Mouse (Mus musculus): ENCODE results near the gene St6galnac5. TPM values are rescaled to one million over a fixed set of nuclear protein-coding genes. Genes with fewer than 3 reads are reported as not detected.

Gene St6galnac5
- polyA plus RNA-seq, 1 experiment: 0.28 TPM

DNA sequence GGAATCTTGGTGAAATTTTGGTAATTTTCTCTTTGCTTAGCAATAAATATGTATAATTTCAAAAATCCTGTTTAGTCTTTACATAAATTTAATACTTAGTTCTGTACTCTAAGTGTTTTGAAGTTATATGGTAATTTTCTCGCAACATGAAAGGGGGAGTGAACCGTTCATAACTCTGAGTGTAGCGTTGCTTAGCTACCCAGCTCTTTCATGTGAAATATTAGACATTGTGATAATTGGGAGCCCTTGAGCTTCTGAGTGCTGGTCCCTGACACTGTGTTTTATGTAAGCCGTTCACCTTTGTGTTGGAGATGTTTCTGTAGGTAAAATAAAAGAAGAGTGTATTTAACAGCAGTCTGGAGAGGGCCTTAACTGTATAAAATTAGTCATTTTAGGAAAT, 202.2 kb downstream of the St6galnac5 start:
- Histone ChIP-seq H3K36me3 (ENCODE audit: control insufficient read depth, insufficient read depth, low read length) (no peaks in the 10 kb centered on the region), H3K4me1 (ENCODE audit: control insufficient read depth, insufficient read depth, insufficient read length, low read length) (no peaks in the 10 kb centered on the region), H3K27me3 (ENCODE audit: control insufficient read depth, insufficient read depth, low read length) (no peaks in the 10 kb centered on the region), H3K27ac (ENCODE audit: insufficient read depth, low read depth, low read length) (no peak overlapping the region), H3K4me3 (ENCODE audit: low read depth, low read length) (no peak overlapping the region)
- TF ChIP-seq CTCF (IDR thresholded peaks at IDR 0.05; ENCODE audit: extremely low read depth, insufficient read length, insufficient replicate concordance, low read depth, low read length): no peak
- TF ChIP-seq POLR2A (IDR thresholded peaks at IDR 0.05; ENCODE audit: low read depth, low read length): no peak
- WGBS: 91% methylated on average over 4 of the region's 4 CpGs

GRCm38 (mm10) chr3:152776872-152777540, 205.0 kb downstream of the St6galnac5 start:
- Histone ChIP-seq H3K4me1 (ENCODE audit: control insufficient read depth, insufficient read depth, insufficient read length, low read length) (no peaks in the 10 kb centered on the region), H3K27me3 (ENCODE audit: control insufficient read depth, insufficient read depth, low read length) (no peaks in the 10 kb centered on the region), H3K4me3 (ENCODE audit: low read depth, low read length) (no peak overlapping the region), H3K27ac (ENCODE audit: insufficient read depth, low read depth, low read length) (no peak overlapping the region), H3K36me3 (ENCODE audit: control insufficient read depth, insufficient read depth, low read length) (no peaks in the 10 kb centered on the region)
- no peak for TF ChIP-seq POLR2A (IDR thresholded peaks at IDR 0.05; ENCODE audit: low read depth, low read length)
- TF ChIP-seq CTCF (IDR thresholded peaks at IDR 0.05; ENCODE audit: extremely low read depth, insufficient read length, insufficient replicate concordance, low read depth, low read length): no peak
- WGBS: 81% methylated on average over 16 of the region's 16 CpGs

DNA sequence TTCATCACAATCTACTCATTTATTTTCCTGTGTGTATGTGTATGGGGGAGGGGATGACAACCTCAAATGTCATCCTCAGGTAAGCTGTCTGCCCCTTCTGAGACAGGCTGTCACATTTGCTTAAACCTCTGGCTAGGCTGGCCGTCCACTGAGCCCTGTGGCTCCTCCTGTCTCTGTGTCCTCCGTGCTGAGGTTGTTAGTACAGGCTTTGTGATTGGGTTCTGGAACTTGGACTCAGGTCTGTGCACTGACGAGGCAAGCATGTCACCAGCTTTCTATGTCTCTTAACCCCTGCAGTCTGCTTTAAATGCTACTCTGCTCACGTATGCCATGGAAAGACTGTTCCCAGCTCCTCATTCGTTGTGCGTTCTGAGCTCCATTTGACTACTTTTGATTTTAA, 205.7 kb downstream of the St6galnac5 start:
- no peaks in the 10 kb centered on the region for H3K4me1 ChIP-seq (ENCODE audit: control insufficient read depth, insufficient read depth, insufficient read length, low read length)
- no peaks in the 10 kb centered on the region for H3K27me3 ChIP-seq (ENCODE audit: control insufficient read depth, insufficient read depth, low read length)
- WGBS: 87% methylated on average over 6 of the region's 6 CpGs
- TF ChIP-seq CTCF (IDR thresholded peaks at IDR 0.05; ENCODE audit: extremely low read depth, insufficient read length, insufficient replicate concordance, low read depth, low read length) (no peak), POLR2A (IDR thresholded peaks at IDR 0.05; ENCODE audit: low read depth, low read length) (no peak)
- H3K4me3 ChIP-seq (ENCODE audit: low read depth, low read length): no peak overlapping the region
- no peak overlapping the region for H3K27ac ChIP-seq (ENCODE audit: insufficient read depth, low read depth, low read length)
- H3K36me3 ChIP-seq (ENCODE audit: control insufficient read depth, insufficient read depth, low read length): no peaks in the 10 kb centered on the region

- no peaks in the 10 kb centered on the region for H3K27me3 ChIP-seq (ENCODE audit: control insufficient read depth, insufficient read depth, low read length)
- H3K27ac ChIP-seq (ENCODE audit: insufficient read depth, low read depth, low read length): no peak overlapping the region
- peaks cover 12% of the 10 kb centered on the region; the same call in 1 of the 2 replicates for H3K36me3 ChIP-seq (ENCODE audit: control insufficient read depth, insufficient read depth, low read length)
- no peaks in the 10 kb centered on the region for H3K4me1 ChIP-seq (ENCODE audit: control insufficient read depth, insufficient read depth, insufficient read length, low read length)
- no peak for TF ChIP-seq CTCF (IDR thresholded peaks at IDR 0.05; ENCODE audit: extremely low read depth, insufficient read length, insufficient replicate concordance, low read depth, low read length)
- TF ChIP-seq POLR2A (IDR thresholded peaks at IDR 0.05; ENCODE audit: low read depth, low read length): no peak
- WGBS: 88% methylated on average over 6 of the region's 6 CpGs
- no peak overlapping the region for H3K4me3 ChIP-seq (ENCODE audit: low read depth, low read length)
Measured at GRCm38 (mm10) chr3:152770056-152770455, 212.0 kb downstream of the St6galnac5 start.

GRCm38 (mm10) chr3:152767485-152767884, 214.6 kb downstream of the St6galnac5 start:
- TF ChIP-seq CTCF (IDR thresholded peaks at IDR 0.05; ENCODE audit: extremely low read depth, insufficient read length, insufficient replicate concordance, low read depth, low read length) (no peak), POLR2A (IDR thresholded peaks at IDR 0.05; ENCODE audit: low read depth, low read length) (no peak)
- H3K4me1 ChIP-seq (ENCODE audit: control insufficient read depth, insufficient read depth, insufficient read length, low read length): no peaks in the 10 kb centered on the region
- no peak overlapping the region for H3K27ac ChIP-seq (ENCODE audit: insufficient read depth, low read depth, low read length)
- 82% methylated on average over 11 of the region's 11 CpGs for WGBS
- H3K27me3 ChIP-seq (ENCODE audit: control insufficient read depth, insufficient read depth, low read length): no peaks in the 10 kb centered on the region
- H3K36me3 ChIP-seq (ENCODE audit: control insufficient read depth, insufficient read depth, low read length): peaks cover 12% of the 10 kb centered on the region; the same call in 1 of the 2 replicates
- no peak overlapping the region for H3K4me3 ChIP-seq (ENCODE audit: low read depth, low read length)

All from small intestine, adult 2 months (tissue).